Mouse (Mus musculus): ENCODE results near the gene Ak1. TPM values are rescaled to one million over a fixed set of nuclear protein-coding genes. Genes with fewer than 3 reads are reported as not detected.

Ak1 gene
- polyA plus RNA-seq, 1 experiment from 2014 or later = 68.9 TPM

- peak overlapping the region; percentile 51 for H3K9ac ChIP-seq
- peak; percentile 26; the same call in 1 of the 2 replicates for ATAC-seq (ENCODE audit: low FRiP score)
- H3K9me3 ChIP-seq = no peaks in the 10 kb centered on the region
- H3K27ac ChIP-seq = peak overlapping the region; percentile 62
- WGBS = 43% methylated on average over 4 of the region's 4 CpGs
- no peaks in the 10 kb centered on the region for H3K27me3 ChIP-seq
- H3K36me3 ChIP-seq = peaks cover 3% of the 10 kb centered on the region; the same call in 1 of the 2 replicates
- no peak overlapping the region for H3K4me3 ChIP-seq
- no peak overlapping the region for H3K4me2 ChIP-seq
- peaks cover 60% of the 10 kb centered on the region for H3K4me1 ChIP-seq (replicated peaks)
Observed at GRCm38 (mm10) chr2:32620682-32621516, 659 bp upstream of the Ak1 start.

- Histone ChIP-seq H3K4me2 (no peak overlapping the region), H3K36me3 (no peaks in the 10 kb centered on the region), H3K27ac (0 out of 2 replicates have a peak overlapping the region, but pooled peaks have one; percentile 93), H3K9ac (no peak overlapping the region), H3K27me3 (no peaks in the 10 kb centered on the region), H3K9me3 (no peaks in the 10 kb centered on the region), H3K4me1 (replicated peaks) (peaks cover 79% of the 10 kb centered on the region), H3K4me3 (no peak overlapping the region)
- WGBS = 86% methylated on average over 5 of the region's 5 CpGs
- ATAC-seq (ENCODE audit: low FRiP score) = no peak
Observed at GRCm38 (mm10) chr2:32624111-32624748, 2.7 kb downstream of the Ak1 start.

- Histone ChIP-seq H3K27me3 (no peaks in the 10 kb centered on the region), H3K36me3 (no peaks in the 10 kb centered on the region), H3K27ac (peak overlapping the region; percentile 93), H3K9ac (peak overlapping the region; percentile 75), H3K4me1 (replicated peaks) (peaks cover 77% of the 10 kb centered on the region), H3K9me3 (no peaks in the 10 kb centered on the region), H3K4me2 (peak overlapping the region; percentile 59), H3K4me3 (peak overlapping the region; percentile 39)
- peak; percentile 70 for ATAC-seq (ENCODE audit: low FRiP score)
- WGBS = 2% methylated on average over 13 of the region's 13 CpGs
Observed at GRCm38 (mm10) chr2:32625212-32625872, 3.8 kb downstream of the Ak1 start.

- Histone ChIP-seq H3K27ac (peak overlapping the region; percentile 93), H3K4me3 (peak overlapping the region; percentile 39), H3K9ac (peak overlapping the region; percentile 75), H3K36me3 (no peaks in the 10 kb centered on the region), H3K9me3 (no peaks in the 10 kb centered on the region), H3K4me1 (replicated peaks) (peaks cover 70% of the 10 kb centered on the region), H3K27me3 (no peaks in the 10 kb centered on the region), H3K4me2 (peak overlapping the region; percentile 59)
- 71% methylated on average over 5 of the region's 5 CpGs for WGBS
- ATAC-seq (ENCODE audit: low FRiP score) = no peak
Observed at GRCm38 (mm10) chr2:32625873-32626694, 4.5 kb downstream of the Ak1 start.

- Histone ChIP-seq H3K4me2 (no peak overlapping the region), H3K4me1 (replicated peaks) (peaks cover 69% of the 10 kb centered on the region), H3K9me3 (no peaks in the 10 kb centered on the region), H3K4me3 (no peak overlapping the region), H3K27me3 (no peaks in the 10 kb centered on the region), H3K36me3 (no peaks in the 10 kb centered on the region; the same call in 1 of the 2 replicates), H3K27ac (0 out of 2 replicates have a peak overlapping the region, but pooled peaks have one; percentile 8), H3K9ac (no peak overlapping the region)
- ATAC-seq (ENCODE audit: low FRiP score) = no peak
- WGBS = 74% methylated on average over 18 of the region's 20 CpGs
Observed at GRCm38 (mm10) chr2:32627266-32628043, 5.9 kb downstream of the Ak1 start.

- peaks cover 69% of the 10 kb centered on the region for H3K4me1 ChIP-seq (replicated peaks)
- H3K4me2 ChIP-seq = no peak overlapping the region
- no peak for ATAC-seq (ENCODE audit: low FRiP score)
- WGBS = 68% methylated on average over 4 of the region's 4 CpGs
- no peaks in the 10 kb centered on the region for H3K27me3 ChIP-seq
- H3K9ac ChIP-seq = peak overlapping the region; percentile 30
- peaks cover 2% of the 10 kb centered on the region for H3K36me3 ChIP-seq
- no peak overlapping the region for H3K4me3 ChIP-seq
- H3K27ac ChIP-seq = peak overlapping the region; percentile 74
- no peaks in the 10 kb centered on the region for H3K9me3 ChIP-seq
Observed at GRCm38 (mm10) chr2:32628044-32628550, 6.5 kb downstream of the Ak1 start.

- no peaks in the 10 kb centered on the region for H3K27me3 ChIP-seq
- peak overlapping the region; percentile 30 for H3K9ac ChIP-seq
- WGBS = 48% methylated on average over 4 of the region's 5 CpGs
- H3K27ac ChIP-seq = peak overlapping the region; percentile 74
- H3K4me1 ChIP-seq (replicated peaks) = peaks cover 69% of the 10 kb centered on the region
- ATAC-seq (ENCODE audit: low FRiP score) = 0 out of 2 replicates have a peak, but pooled peaks have one; percentile 4
- H3K4me2 ChIP-seq = peak overlapping the region; percentile 40
- H3K9me3 ChIP-seq = no peaks in the 10 kb centered on the region
- peaks cover 8% of the 10 kb centered on the region for H3K36me3 ChIP-seq
- H3K4me3 ChIP-seq = no peak overlapping the region
Observed at GRCm38 (mm10) chr2:32628729-32629128, 7.2 kb downstream of the Ak1 start.

- Histone ChIP-seq H3K27me3 (no peaks in the 10 kb centered on the region), H3K4me3 (no peak overlapping the region), H3K27ac (peak overlapping the region; percentile 74), H3K36me3 (peaks cover 14% of the 10 kb centered on the region), H3K9ac (peak overlapping the region; percentile 30), H3K4me2 (peak overlapping the region; percentile 40), H3K4me1 (replicated peaks) (peaks cover 71% of the 10 kb centered on the region), H3K9me3 (no peaks in the 10 kb centered on the region)
- WGBS = 28% methylated on average over 9 of the region's 9 CpGs
- ATAC-seq (ENCODE audit: low FRiP score) = peak; percentile 50
Observed at GRCm38 (mm10) chr2:32629276-32629976, 7.9 kb downstream of the Ak1 start.

- no peak overlapping the region for H3K27ac ChIP-seq
Observed at GRCm38 (mm10) chr2:32630036-32630435, 8.5 kb downstream of the Ak1 start.

GRCm38 (mm10) chr2:32631046-32631445, 9.5 kb downstream of the Ak1 start:
- no peaks in the 10 kb centered on the region for H3K9me3 ChIP-seq
- 88% methylated on average over 10 of the region's 10 CpGs for WGBS

More at GRCm38 (mm10) chr2:32630036-32630435, 8.5 kb downstream of the Ak1 start:
- Histone ChIP-seq H3K27me3 (no peaks in the 10 kb centered on the region), H3K9ac (peak overlapping the region; percentile 30), H3K4me1 (replicated peaks) (peaks cover 71% of the 10 kb centered on the region), H3K36me3 (peaks cover 17% of the 10 kb centered on the region), H3K9me3 (no peaks in the 10 kb centered on the region), H3K4me3 (no peak overlapping the region), H3K4me2 (peak overlapping the region; percentile 40)
- no peak for ATAC-seq (ENCODE audit: low FRiP score)
- WGBS = 82% methylated on average over 8 of the region's 9 CpGs

More at GRCm38 (mm10) chr2:32631046-32631445, 9.5 kb downstream of the Ak1 start:
- Histone ChIP-seq H3K36me3 (peaks cover 18% of the 10 kb centered on the region), H3K9ac (peak overlapping the region; percentile 3), H3K27ac (no peak overlapping the region), H3K4me2 (no peak overlapping the region), H3K4me3 (no peak overlapping the region), H3K4me1 (replicated peaks) (peaks cover 61% of the 10 kb centered on the region), H3K27me3 (no peaks in the 10 kb centered on the region)
- no peak for ATAC-seq (ENCODE audit: low FRiP score)
